Mouse (Mus musculus) forebrain, embryonic 11.5 days (tissue): ENCODE measurements at regions not wholly inside any gene's neighbourhood (a gene's known extent, or its start where the extent isn't known, plus 50 kb on each side); places are given as distances from the start of the nearest gene placed in this dataset.

Experiments used
- ATAC-seq: fragments of 200-750 bp; cut with Nextera tagmentation; replicated peaks from 2 replicates; pipeline ENCODE4 v1.8.0; 2017; ENCODE audit warnings: moderate TSS enrichment; ENCODE audit not compliant: low FRiP score
- DNase-seq: peaks from one replicate; pipeline ENCODE4 v3.0.0-alpha.2; 2017; ENCODE audit warnings: low spot score
- H3K27ac ChIP-seq: fragments of 300-500 bp; sonication (generic); 2 replicates; pipeline ENCODE4 v1.5.1; 2014; ENCODE audit warnings: low read depth, low read length
- H3K27me3 ChIP-seq: fragments of 300-500 bp; sonication (generic); 2 replicates; pipeline ENCODE4 v1.6.1; 2014; ENCODE audit warnings: mild to moderate bottlenecking, low read length, mixed read lengths; ENCODE audit not compliant: control insufficient read depth, insufficient read depth
- H3K36me3 ChIP-seq: fragments of 300-500 bp; sonication (generic); 2 replicates; pipeline ENCODE4 v1.6.1; 2014; ENCODE audit warnings: mild to moderate bottlenecking, low read length, moderate library complexity, mixed read lengths; ENCODE audit not compliant: control insufficient read depth, insufficient read depth
- H3K4me1 ChIP-seq: fragments of 300-500 bp; sonication (generic); replicated peaks from 2 replicates; pipeline ENCODE4 v1.6.1; 2014; ENCODE audit warnings: low read length, mixed read lengths; ENCODE audit not compliant: control insufficient read depth, insufficient read depth
- H3K4me2 ChIP-seq: fragments of 300-500 bp; sonication (generic); 2 replicates; pipeline ENCODE4 v1.6.1; 2014; ENCODE audit warnings: low read depth, mild to moderate bottlenecking, low read length, moderate library complexity, mixed read lengths; ENCODE audit not compliant: severe bottlenecking
- H3K4me3 ChIP-seq: fragments of 300-500 bp; sonication (generic); 2 replicates; pipeline ENCODE4 v1.5.1; 2014; ENCODE audit warnings: low read depth, low read length
- H3K9ac ChIP-seq: fragments of 300-500 bp; sonication (generic); 2 replicates; pipeline ENCODE4 v1.6.1; 2014; ENCODE audit warnings: low read length
- H3K9me3 ChIP-seq: fragments of 300-500 bp; sonication (generic); 2 replicates; pipeline ENCODE4 v1.6.1; 2016; ENCODE audit warnings: low read length, mixed read lengths; ENCODE audit not compliant: control insufficient read depth
- WGBS: fragments of 180-500 bp; shearing (Covaris S2); extraction: QIAGEN DNeasy Blood & Tissue Kit; methylation state at CpG from one replicate; pipeline ENCODE4 v1.1.7; 2014; 5-methylcytosine and 5-hydroxymethylcytosine counted together

GRCm38 (mm10) chr4:89038906-89039305 lies 98.0 kb upstream of the Mtap start:
- Histone ChIP-seq H3K27me3 (no peaks in the 10 kb centered on the region), H3K9me3 (no peaks in the 10 kb centered on the region), H3K36me3 (no peaks in the 10 kb centered on the region), H3K4me2 (no peak overlapping the region), H3K4me1 (no peaks in the 10 kb centered on the region), H3K9ac (no peak overlapping the region), H3K4me3 (no peak overlapping the region), H3K27ac (no peak overlapping the region)
- ATAC-seq (no peak), DNase-seq (no peak)
- WGBS: 78% methylated on average over 5 of the region's 5 CpGs

GRCm38 (mm10) chr4:89038135-89038534 lies 98.8 kb upstream of the Mtap start:
- no peak overlapping the region for H3K27ac ChIP-seq
- H3K4me3 ChIP-seq: no peak overlapping the region
- 55% methylated on average over 4 of the region's 4 CpGs for WGBS
- no peaks in the 10 kb centered on the region for H3K36me3 ChIP-seq
- H3K4me1 ChIP-seq: no peaks in the 10 kb centered on the region
- H3K9ac ChIP-seq: no peak overlapping the region
- no peak overlapping the region for H3K4me2 ChIP-seq
- ATAC-seq (no peak), DNase-seq (no peak)
- no peaks in the 10 kb centered on the region for H3K9me3 ChIP-seq
- no peaks in the 10 kb centered on the region for H3K27me3 ChIP-seq

GRCm38 (mm10) chr4:89034822-89035221 lies 102.1 kb upstream of the Mtap start:
- Histone ChIP-seq H3K27ac (no peak overlapping the region), H3K9ac (no peak overlapping the region), H3K27me3 (no peaks in the 10 kb centered on the region), H3K36me3 (no peaks in the 10 kb centered on the region), H3K4me3 (no peak overlapping the region), H3K4me2 (no peak overlapping the region), H3K4me1 (no peaks in the 10 kb centered on the region), H3K9me3 (no peaks in the 10 kb centered on the region)
- DNase-seq (no peak), ATAC-seq (no peak)
- WGBS: 84% methylated on average over 2 of the region's 2 CpGs

- WGBS: 68% methylated on average over 3 of the region's 3 CpGs
- no peak overlapping the region for H3K4me2 ChIP-seq
- no peak for DNase-seq
- no peak overlapping the region for H3K9ac ChIP-seq
- no peaks in the 10 kb centered on the region for H3K27me3 ChIP-seq
- no peaks in the 10 kb centered on the region for H3K4me1 ChIP-seq
- no peak for ATAC-seq
- no peak overlapping the region for H3K27ac ChIP-seq
- no peak overlapping the region for H3K4me3 ChIP-seq
- no peaks in the 10 kb centered on the region for H3K9me3 ChIP-seq
- no peaks in the 10 kb centered on the region for H3K36me3 ChIP-seq
Observed at GRCm38 (mm10) chr4:89034299-89034698, 102.6 kb upstream of the Mtap start.

GRCm38 (mm10) chr4:89012681-89013353 lies 124.1 kb upstream of the Mtap start:
- 61% methylated on average over 2 of the region's 2 CpGs for WGBS
- no peaks in the 10 kb centered on the region for H3K36me3 ChIP-seq
- DNase-seq: no peak
- ATAC-seq: no peak
- H3K4me3 ChIP-seq: no peak overlapping the region
- H3K4me2 ChIP-seq: no peak overlapping the region
- no peaks in the 10 kb centered on the region for H3K27me3 ChIP-seq
- no peak overlapping the region for H3K9ac ChIP-seq
- no peaks in the 10 kb centered on the region for H3K9me3 ChIP-seq
- no peak overlapping the region for H3K27ac ChIP-seq
- H3K4me1 ChIP-seq: no peaks in the 10 kb centered on the region

- H3K9me3 ChIP-seq: no peaks in the 10 kb centered on the region
- no peak for DNase-seq
- 91% methylated on average over 5 of the region's 5 CpGs for WGBS
- no peak overlapping the region for H3K27ac ChIP-seq
- H3K4me1 ChIP-seq: no peaks in the 10 kb centered on the region
- H3K4me2 ChIP-seq: no peak overlapping the region
- H3K4me3 ChIP-seq: no peak overlapping the region
- no peak for ATAC-seq
- no peaks in the 10 kb centered on the region for H3K27me3 ChIP-seq
- H3K36me3 ChIP-seq: no peaks in the 10 kb centered on the region
- H3K9ac ChIP-seq: no peak overlapping the region
Observed at GRCm38 (mm10) chr4:89008561-89008960, 128.4 kb upstream of the Mtap start.

GRCm38 (mm10) chr4:89001470-89001869 lies 121.5 kb upstream of the Ifne start:
- no peaks in the 10 kb centered on the region for H3K36me3 ChIP-seq
- DNase-seq: no peak
- no peaks in the 10 kb centered on the region for H3K27me3 ChIP-seq
- no peaks in the 10 kb centered on the region for H3K9me3 ChIP-seq
- H3K4me2 ChIP-seq: no peak overlapping the region
- no peak overlapping the region for H3K27ac ChIP-seq
- WGBS: 87% methylated on average over 4 of the region's 4 CpGs
- ATAC-seq: no peak
- no peak overlapping the region for H3K4me3 ChIP-seq
- no peak overlapping the region for H3K9ac ChIP-seq
- no peaks in the 10 kb centered on the region for H3K4me1 ChIP-seq

GRCm38 (mm10) chr4:89000855-89001254 lies 120.9 kb upstream of the Ifne start:
- ATAC-seq (no peak), DNase-seq (no peak)
- Histone ChIP-seq H3K4me1 (no peaks in the 10 kb centered on the region), H3K4me3 (no peak overlapping the region), H3K4me2 (no peak overlapping the region), H3K27ac (no peak overlapping the region), H3K36me3 (no peaks in the 10 kb centered on the region), H3K27me3 (no peaks in the 10 kb centered on the region), H3K9me3 (no peaks in the 10 kb centered on the region), H3K9ac (no peak overlapping the region)
- WGBS: 71% methylated on average over 4 of the region's 4 CpGs

- Histone ChIP-seq H3K36me3 (no peaks in the 10 kb centered on the region), H3K4me2 (no peak overlapping the region), H3K4me1 (no peaks in the 10 kb centered on the region), H3K27ac (no peak overlapping the region), H3K9me3 (no peaks in the 10 kb centered on the region), H3K27me3 (no peaks in the 10 kb centered on the region), H3K9ac (no peak overlapping the region), H3K4me3 (no peak overlapping the region)
- no peak for DNase-seq
- ATAC-seq: no peak
- 72% methylated on average over 6 of the region's 6 CpGs for WGBS
Observed at GRCm38 (mm10) chr4:89000200-89000599, 120.2 kb upstream of the Ifne start.
